Mouse (Mus musculus) MEL (cell line): ENCODE results near the gene Dhcr24. TPM values are rescaled to one million over a fixed set of nuclear protein-coding genes. Genes with fewer than 3 reads are reported as not detected.
A peak's percentile ranks its signal among the peaks of the same experiment; 100 is the strongest.

Experiments
- DNase-seq: peaks from one replicate; pipeline ENCODE4 v3.0.0; 2011; ENCODE audit warnings: low read depth, low spot score
- H3K27ac ChIP-seq: 2 replicates; pipeline ENCODE4 v1.5.1; 2012; ENCODE audit warnings: low read depth, mild to moderate bottlenecking, control low read depth, low read length, moderate library complexity; ENCODE audit not compliant: control insufficient read depth
- H3K27me3 ChIP-seq, 2 experiments: fragments of 150-350 bp in 1 of 2; sonication (generic) in 1 of 2; 2 replicates each; pipeline ENCODE4 v1.6.1; 2012; ENCODE audit warnings: low read length in 2 of 2, mild to moderate bottlenecking in 2 of 2, improper control_type of control experiment in 1 of 2, moderate library complexity in 1 of 2; ENCODE audit not compliant: insufficient read depth in 2 of 2, control insufficient read depth in 1 of 2
- H3K36me3 ChIP-seq, 2 experiments: 2 replicates each; pipeline ENCODE4 v1.6.1; 2012 to 2014; ENCODE audit warnings: low read length in 2 of 2, improper control_type of control experiment in 1 of 2, inconsistent platforms in 1 of 2, mild to moderate bottlenecking in 1 of 2; ENCODE audit not compliant: insufficient read depth in 2 of 2, control insufficient read depth in 1 of 2
- H3K4me1 ChIP-seq, 2 experiments: fragments of 150-350 bp in 1 of 2; sonication (generic) in 1 of 2; 2 replicates each; pipeline ENCODE4 v1.6.1; 2012; ENCODE audit warnings: low read length in 2 of 2, improper control_type of control experiment in 1 of 2, mild to moderate bottlenecking in 1 of 2; ENCODE audit not compliant: insufficient read depth in 2 of 2, control insufficient read depth in 1 of 2
- H3K4me3 ChIP-seq, 2 experiments: fragments of 150-350 bp in 1 of 2; sonication (generic) in 1 of 2; 2 replicates each; pipeline ENCODE4 v1.5.1; 2012; ENCODE audit warnings: low read depth in 2 of 2, low read length in 2 of 2, mild to moderate bottlenecking in 2 of 2, moderate library complexity in 2 of 2, control low read depth in 1 of 2, improper control_type of control experiment in 1 of 2; ENCODE audit not compliant: control insufficient read depth in 1 of 2, insufficient read depth in 1 of 2
- H3K79me2 ChIP-seq: 2 replicates; pipeline ENCODE4 v1.6.1; 2012; ENCODE audit warnings: mild to moderate bottlenecking, low read length, moderate library complexity; ENCODE audit not compliant: control insufficient read depth, poor library complexity, insufficient read depth
- H3K9ac ChIP-seq: 2 replicates; pipeline ENCODE4 v1.6.1; 2012; ENCODE audit warnings: low read depth, mild to moderate bottlenecking, control low read depth, low read length, moderate library complexity; ENCODE audit not compliant: control insufficient read depth, poor library complexity, severe bottlenecking
- H3K9me3 ChIP-seq: fragments of 150-350 bp; sonication (generic); replicated peaks from 2 replicates; pipeline ENCODE4 v1.6.1; 2012; ENCODE audit warnings: mild to moderate bottlenecking, low read length, improper control_type of control experiment, moderate library complexity; ENCODE audit not compliant: insufficient read depth
- BHLHE40 ChIP-seq: IDR thresholded peaks from 2 replicates; pipeline ENCODE4 v1.6.1; 2012; ENCODE audit warnings: low read depth, mild to moderate bottlenecking, inconsistent platforms, low read length, improper control_type of control experiment, borderline replicate concordance
- E2F4 ChIP-seq: IDR thresholded peaks from 2 replicates; pipeline ENCODE4 v1.6.1; 2011; ENCODE audit warnings: low read depth, low read length, improper control_type of control experiment, borderline replicate concordance
- ELF1 ChIP-seq: IDR thresholded peaks from 2 replicates; pipeline ENCODE4 v1.6.1; 2014; ENCODE audit warnings: low read depth, mild to moderate bottlenecking, inconsistent platforms, low read length, improper control_type of control experiment, moderate library complexity
- GABPA ChIP-seq: IDR thresholded peaks from 2 replicates; pipeline ENCODE4 v1.6.1; 2012; ENCODE audit warnings: low read depth, mild to moderate bottlenecking, inconsistent platforms, low read length, improper control_type of control experiment, moderate library complexity
- GATA1 ChIP-seq: IDR thresholded peaks from 2 replicates; pipeline ENCODE4 v1.6.1; 2011; ENCODE audit warnings: low read depth, low read length, improper control_type of control experiment
- HCFC1 ChIP-seq: IDR thresholded peaks from 2 replicates; pipeline ENCODE4 v1.6.1; 2012; ENCODE audit warnings: low read depth, mild to moderate bottlenecking, inconsistent platforms, low read length, improper control_type of control experiment, moderate library complexity
- JUND ChIP-seq: IDR thresholded peaks from 2 replicates; pipeline ENCODE4 v1.6.1; 2011; ENCODE audit warnings: low read depth, mild to moderate bottlenecking, improper control_type of control experiment, low read length
- MAFK ChIP-seq: IDR thresholded peaks from 2 replicates; pipeline ENCODE4 v1.6.1; 2011; ENCODE audit warnings: low read depth, mild to moderate bottlenecking, low read length, improper control_type of control experiment, borderline replicate concordance
- MAX ChIP-seq: IDR thresholded peaks from 2 replicates; pipeline ENCODE4 v1.6.1; 2011; ENCODE audit warnings: low read length, improper control_type of control experiment
- MEF2A ChIP-seq: IDR thresholded peaks from 2 replicates; pipeline ENCODE4 v1.6.1; 2014; ENCODE audit warnings: low read depth, mild to moderate bottlenecking, inconsistent platforms, low read length, improper control_type of control experiment; ENCODE audit not compliant: poor library complexity, insufficient replicate concordance, severe bottlenecking; ENCODE audit errors: extremely low read depth
- MYC ChIP-seq: IDR thresholded peaks from 2 replicates; pipeline ENCODE4 v1.6.1; 2011; ENCODE audit warnings: low read depth, mild to moderate bottlenecking, low read length, improper control_type of control experiment, moderate library complexity
- NELFE ChIP-seq: IDR thresholded peaks from 2 replicates; pipeline ENCODE4 v1.6.1; 2011; ENCODE audit warnings: low read depth, low read length, improper control_type of control experiment
- POLR2AphosphoS2 ChIP-seq: IDR thresholded peaks from 2 replicates; pipeline ENCODE4 v1.6.1; 2011; ENCODE audit warnings: low read length, improper control_type of control experiment
- RAD21 ChIP-seq: IDR thresholded peaks from 2 replicates; pipeline ENCODE4 v1.6.1; 2011; ENCODE audit warnings: mild to moderate bottlenecking, low read depth, low read length, improper control_type of control experiment
- RCOR1 ChIP-seq: IDR thresholded peaks from 2 replicates; pipeline ENCODE4 v1.6.1; 2012; ENCODE audit warnings: low read depth, mild to moderate bottlenecking, inconsistent platforms, low read length, improper control_type of control experiment
- SMC3 ChIP-seq: IDR thresholded peaks from 2 replicates; pipeline ENCODE4 v1.6.1; 2011; ENCODE audit warnings: low read depth, low read length, improper control_type of control experiment
- TAL1 ChIP-seq: IDR thresholded peaks from 2 replicates; pipeline ENCODE4 v1.6.1; 2012; ENCODE audit warnings: mild to moderate bottlenecking, inconsistent platforms, low read length, moderate library complexity, mixed read lengths
- UBTF ChIP-seq: IDR thresholded peaks from 2 replicates; pipeline ENCODE4 v1.6.1; 2012; ENCODE audit warnings: low read depth, mild to moderate bottlenecking, inconsistent platforms, low read length, improper control_type of control experiment, moderate library complexity, borderline replicate concordance; ENCODE audit not compliant: insufficient read depth
- USF1 ChIP-seq: IDR thresholded peaks from 2 replicates; pipeline ENCODE4 v1.6.1; 2014; ENCODE audit warnings: low read depth, mild to moderate bottlenecking, inconsistent platforms, low read length, improper control_type of control experiment, moderate library complexity
- USF2 ChIP-seq, 2 experiments: IDR thresholded peaks; 2 replicates each; pipeline ENCODE4 v1.6.1; 2011 to 2012; ENCODE audit warnings: improper control_type of control experiment in 2 of 2, low read length in 2 of 2, borderline replicate concordance in 1 of 2, inconsistent platforms in 1 of 2, low read depth in 1 of 2, mild to moderate bottlenecking in 1 of 2; ENCODE audit not compliant: insufficient read depth in 1 of 2
- ZC3H11A ChIP-seq: IDR thresholded peaks from 2 replicates; pipeline ENCODE4 v1.6.1; 2012; ENCODE audit warnings: low read depth, mild to moderate bottlenecking, inconsistent platforms, low read length, improper control_type of control experiment
- ZKSCAN1 ChIP-seq: IDR thresholded peaks from 2 replicates; pipeline ENCODE4 v1.6.1; 2012; ENCODE audit warnings: low read depth, mild to moderate bottlenecking, inconsistent platforms, low read length, improper control_type of control experiment, moderate library complexity
- polyA plus RNA-seq, 2 experiments: library from polyadenylated mRNA; stranded (reverse) in 1 of 2; unstranded in 1 of 2; fragments of >175 nt in 1 of 2; fragments of >200 nt in 1 of 2; gene quantifications; 2 replicates each; pipeline versions ENCODE4 v1.2.1 to v1.2.4; 2012; ENCODE audit warnings: low replicate concordance in 2 of 2, low read depth in 1 of 2; ENCODE audit not compliant: insufficient read length in 2 of 2, insufficient read depth in 1 of 2, missing spikeins in 1 of 2
- total RNA-seq: library from RNA; depleted of rRNA; stranded (reverse); fragments of 300-350 nt; gene quantifications from 2 replicates; pipeline ENCODE4 v1.2.3, GENCODE M21; 2012

The Dhcr24 gene
- total and polyA plus RNA-seq, 3 experiments, result 39.2 to 63.0 TPM; not detected in 1

- Histone ChIP-seq H3K9me3 (no peaks in the 10 kb centered on the region), H3K4me1 (peaks cover 0 to 16% of the 10 kb centered on the region in 2 experiments; a peak in 2 of 4 replicates), H3K4me3 (peak overlapping the region; percentile 70 to 71), H3K36me3 (no peaks in the 10 kb centered on the region), H3K27me3 (peaks cover 0 to 2% of the 10 kb centered on the region in 2 experiments; a peak in 1 of 4 replicates), H3K79me2 (0 out of 2 replicates have a peak, but pooled peaks cover 3% of the 10 kb centered on the region), H3K27ac (no peak overlapping the region), H3K9ac (peak overlapping the region; percentile 62)
- no peak for DNase-seq
- peak; percentile 17; the same call in 1 of the 2 replicates for TF ChIP-seq NELFE
- no peak for TF ChIP-seq RAD21
- 0 out of 2 replicates have a peak, but pooled peaks have one; percentile 57 for TF ChIP-seq MYC
- TF ChIP-seq JUND, result no peak
Observed at GRCm38 (mm10) chr4:106560213-106560845, 509 bp upstream of the Dhcr24 start.

- Histone ChIP-seq H3K4me3 (peak overlapping the region; percentile 82 to 94), H3K79me2 (0 out of 2 replicates have a peak, but pooled peaks cover 3% of the 10 kb centered on the region), H3K36me3 (no peaks in the 10 kb centered on the region; a peak in 2 of 4 replicates), H3K27ac (no peak overlapping the region), H3K9me3 (no peaks in the 10 kb centered on the region), H3K9ac (peak overlapping the region; percentile 76), H3K4me1 (peaks cover 0 to 16% of the 10 kb centered on the region in 2 experiments; a peak in 2 of 4 replicates), H3K27me3 (no peaks in the 10 kb centered on the region)
- TF ChIP-seq MAFK (no peak), MAX (no peak)
- no peak for DNase-seq
Observed at GRCm38 (mm10) chr4:106562006-106562405, 1.2 kb downstream of the Dhcr24 start.

- Histone ChIP-seq H3K9ac (no peak overlapping the region), H3K27me3 (no peaks in the 10 kb centered on the region), H3K36me3 (no peaks in the 10 kb centered on the region; a peak in 2 of 4 replicates), H3K79me2 (0 out of 2 replicates have a peak, but pooled peaks cover 3% of the 10 kb centered on the region), H3K4me3 (no peak overlapping the region), H3K4me1 (peaks cover 0 to 16% of the 10 kb centered on the region in 2 experiments; a peak in 2 of 4 replicates), H3K27ac (no peak overlapping the region), H3K9me3 (no peaks in the 10 kb centered on the region)
- DNase-seq, result no peak
- no peak for TF ChIP-seq JUND
- no peak for TF ChIP-seq MEF2A
- TF ChIP-seq E2F4, result no peak
- no peak for TF ChIP-seq ELF1
- TF ChIP-seq GATA1, result no peak
- no peak for TF ChIP-seq UBTF
- no peak for TF ChIP-seq USF2 (IDR thresholded peaks at IDR 0.05; ENCODE audit: borderline replicate concordance in 1 of 2, insufficient read depth in 1 of 2, low read depth in 1 of 2, low read length in 2 of 2)
- TF ChIP-seq HCFC1, result no peak
- TF ChIP-seq GABPA, result no peak
- no peak for TF ChIP-seq SMC3
- no peak for TF ChIP-seq TAL1
- TF ChIP-seq ZKSCAN1, result no peak
- TF ChIP-seq ZC3H11A, result no peak
- TF ChIP-seq POLR2AphosphoS2, result no peak
- TF ChIP-seq RCOR1, result no peak
- TF ChIP-seq BHLHE40, result no peak
- TF ChIP-seq MYC, result no peak
- no peak for TF ChIP-seq USF1
Observed at GRCm38 (mm10) chr4:106562837-106563790, 2.3 kb downstream of the Dhcr24 start.
